Mouse (Mus musculus) forebrain, embryonic 15.5 days (tissue): ENCODE measurements around the gene Gm8439. TPM values are rescaled to one million over a fixed set of nuclear protein-coding genes. Genes with fewer than 3 reads are reported as not detected.

ENCODE experiments used
- ATAC-seq: fragments of 200-750 bp; cut with Nextera tagmentation; replicated peaks from 2 replicates; pipeline ENCODE4 v1.8.0; 2017; ENCODE audit warnings: mild to moderate bottlenecking, moderate TSS enrichment, moderate library complexity
- H3K27ac ChIP-seq: fragments of 300-500 bp; sonication (generic); replicated peaks from 2 replicates; pipeline ENCODE4 v1.5.1; 2015; ENCODE audit warnings: mild to moderate bottlenecking, inconsistent platforms
- H3K27me3 ChIP-seq: fragments of 300-500 bp; sonication (generic); 2 replicates; pipeline ENCODE4 v1.6.1; 2015; ENCODE audit warnings: inconsistent platforms
- H3K36me3 ChIP-seq: fragments of 300-500 bp; sonication (generic); 2 replicates; pipeline ENCODE4 v1.6.1; 2015; ENCODE audit warnings: mild to moderate bottlenecking, inconsistent platforms
- H3K4me1 ChIP-seq: fragments of 300-500 bp; sonication (generic); 2 replicates; pipeline ENCODE4 v1.6.1; 2015; ENCODE audit warnings: inconsistent platforms
- H3K4me2 ChIP-seq: fragments of 300-500 bp; sonication (generic); replicated peaks from 2 replicates; pipeline ENCODE4 v1.6.1; 2015; ENCODE audit warnings: mild to moderate bottlenecking, inconsistent platforms
- H3K4me3 ChIP-seq: fragments of 300-500 bp; sonication (generic); 2 replicates; pipeline ENCODE4 v1.5.1; 2015; ENCODE audit warnings: mild to moderate bottlenecking, inconsistent platforms
- H3K9ac ChIP-seq: fragments of 300-500 bp; sonication (generic); replicated peaks from 2 replicates; pipeline ENCODE4 v1.6.1; 2015; ENCODE audit warnings: mild to moderate bottlenecking, inconsistent platforms
- H3K9me3 ChIP-seq: fragments of 300-500 bp; sonication (generic); 2 replicates; pipeline ENCODE4 v1.6.1; 2016; ENCODE audit warnings: inconsistent platforms
- WGBS: fragments of 180-500 bp; shearing (Covaris S2); methylation state at CpG from one replicate; pipeline ENCODE4 v1.1.7; 2015; ENCODE audit warnings: mixed read lengths; 5-methylcytosine and 5-hydroxymethylcytosine counted together
- polyA plus RNA-seq: library from polyadenylated mRNA; unstranded; fragments of >200 nt; fragmentation: Nextera tagmentation; extraction: Ambion mirVana; gene quantifications from 2 replicates; pipeline ENCODE4 v1.2.1, GENCODE M21; 2015

Gene Gm8439
- polyA plus RNA-seq, 1 experiment from 2014 or later = not detected

GRCm38 (mm10) chr4:120655898-120656297 is 67.4 kb downstream of the Gm8439 start:
- no peak overlapping the region for H3K27ac ChIP-seq
- H3K27me3 ChIP-seq = no peaks in the 10 kb centered on the region; the same call in 1 of the 2 replicates
- H3K36me3 ChIP-seq = no peaks in the 10 kb centered on the region
- no peaks in the 10 kb centered on the region for H3K4me1 ChIP-seq
- ATAC-seq = no peak
- no peaks in the 10 kb centered on the region for H3K9me3 ChIP-seq
- no peak overlapping the region for H3K9ac ChIP-seq
- 84% methylated on average over 8 of the region's 8 CpGs for WGBS
- H3K4me2 ChIP-seq = no peak overlapping the region
- H3K4me3 ChIP-seq = no peak overlapping the region

Other genes with a start within 250 kb of the Gm8439 start
- 65.8 and 72.4 TPM in 2 replicates for gene Scmh1, start 183.5 kb upstream of the Gm8439 start, polyA plus RNA-seq
- not detected in 2 replicates for gene Slfnl1, start 56.5 kb upstream of the Gm8439 start, polyA plus RNA-seq
- 96.1 and 97.7 TPM in 2 replicates for gene Ctps, start 18.5 kb upstream of the Gm8439 start, polyA plus RNA-seq
- gene Cited4, start 77.8 kb downstream of the Gm8439 start, polyA plus RNA-seq = 0.41 and 0.64 TPM in 2 replicates
- 8.8 TPM in 2 replicates for gene Kcnq4, start 159.9 kb downstream of the Gm8439 start, polyA plus RNA-seq
- gene Nfyc, start 242.8 kb downstream of the Gm8439 start, polyA plus RNA-seq = 95.4 and 98.5 TPM in 2 replicates